Mouse (Mus musculus): ENCODE measurements around the gene Aimp1.

- no peak for TF ChIP-seq POLR2A (IDR thresholded peaks at IDR 0.05; ENCODE audit: extremely low read depth, insufficient read depth, low read length)
- no peak for TF ChIP-seq CTCF (IDR thresholded peaks at IDR 0.05; ENCODE audit: extremely low read depth, insufficient read depth, low read length)
Observed at GRCm38 (mm10) chr3:132650191-132650590, 34.0 kb downstream of the Aimp1 start.
